Mouse (Mus musculus): Measurements from ENCODE around the gene Hist1h3h. TPM values are rescaled to one million over a fixed set of nuclear protein-coding genes. Genes with fewer than 3 reads are reported as not detected.
A peak's percentile ranks its signal among the peaks of the same experiment; 100 is the strongest.
"Not testable (repeated sequence)": the region's sequence is repeated elsewhere in the genome, so short reads cannot be mapped to it uniquely, and the experiment has no call there.

The Hist1h3h gene
- polyA plus RNA-seq, 1 experiment from 2014 or later = 16.8 TPM

- peak overlapping the region; percentile 98 for H3K27ac ChIP-seq (ENCODE audit: low read depth, low read length)
- peak overlapping the region; percentile 63 for H3K4me2 ChIP-seq (ENCODE audit: low read depth, low read length, severe bottlenecking)
- H3K9ac ChIP-seq (ENCODE audit: low read length) = peak overlapping the region; percentile 78
- H3K4me3 ChIP-seq (ENCODE audit: low read depth, low read length) = peak overlapping the region; percentile 44
- H3K27me3 ChIP-seq (ENCODE audit: control insufficient read depth, insufficient read depth, low read length) = no peaks in the 10 kb centered on the region
- ATAC-seq (replicated peaks; ENCODE audit: low FRiP score) (no peak), DNase-seq (ENCODE audit: low spot score) (peak; percentile 66)
- H3K36me3 ChIP-seq (ENCODE audit: control insufficient read depth, insufficient read depth, low read length) = no peaks in the 10 kb centered on the region
- no peaks in the 10 kb centered on the region; the same call in 1 of the 2 replicates for H3K4me1 ChIP-seq (replicated peaks; ENCODE audit: control insufficient read depth, insufficient read depth, low read length)
- no peaks in the 10 kb centered on the region for H3K9me3 ChIP-seq (ENCODE audit: control insufficient read depth, low read length)
- WGBS = 2% methylated on average over 21 of the region's 22 CpGs
These were observed 2.2 kb upstream of the Hist1h3h start for GRCm38 (mm10) chr13:21715131-21715863.

- Histone ChIP-seq H3K27ac (ENCODE audit: low read depth, low read length) (peak within 1 kb of the TSS; percentile 98), H3K4me3 (ENCODE audit: low read depth, low read length) (peak within 1 kb of the TSS; percentile 44), H3K9ac (ENCODE audit: low read length) (peak within 1 kb of the TSS; percentile 79), H3K4me2 (ENCODE audit: low read depth, low read length, severe bottlenecking) (peak within 1 kb of the TSS; percentile 84)
- peak; percentile 94 for ATAC-seq (replicated peaks; ENCODE audit: low FRiP score)
- not testable (repeated sequence) for H3K27me3 ChIP-seq (ENCODE audit: control insufficient read depth, insufficient read depth, low read length); H3K36me3 ChIP-seq (ENCODE audit: control insufficient read depth, insufficient read depth, low read length); H3K4me1 ChIP-seq (replicated peaks; ENCODE audit: control insufficient read depth, insufficient read depth, low read length); H3K9me3 ChIP-seq (ENCODE audit: control insufficient read depth, low read length)
- WGBS = 0% methylated on average over 29 of the region's 50 CpGs
- peak; percentile 87 for DNase-seq (ENCODE audit: low spot score)
These were observed 1.5 kb upstream of the Hist1h3h start, which contains the start of the genes Hist1h2bl and Hist1h2ai for GRCm38 (mm10) chr13:21715864-21716539. Gene Hist1h2bl (minus strand): TSS chr13:21716143. Gene Hist1h2ai (plus strand): TSS chr13:21716422.

- H3K27ac ChIP-seq (ENCODE audit: low read depth, low read length) = peak overlapping the region; percentile 98
- peak overlapping the region; percentile 84 for H3K4me2 ChIP-seq (ENCODE audit: low read depth, low read length, severe bottlenecking)
- H3K4me3 ChIP-seq (ENCODE audit: low read depth, low read length) = peak overlapping the region; percentile 44
- peak; percentile 13 for ATAC-seq (replicated peaks; ENCODE audit: low FRiP score)
- peak overlapping the region; percentile 79 for H3K9ac ChIP-seq (ENCODE audit: low read length)
- DNase-seq (ENCODE audit: low spot score) = peak; percentile 70
- not testable (repeated sequence) for H3K9me3 ChIP-seq (ENCODE audit: control insufficient read depth, low read length); H3K4me1 ChIP-seq (replicated peaks; ENCODE audit: control insufficient read depth, insufficient read depth, low read length); H3K27me3 ChIP-seq (ENCODE audit: control insufficient read depth, insufficient read depth, low read length); H3K36me3 ChIP-seq (ENCODE audit: control insufficient read depth, insufficient read depth, low read length)
- WGBS = under 1% methylated on average over 9 of the region's 38 CpGs
These were observed 693 bp upstream of the Hist1h3h start for GRCm38 (mm10) chr13:21716540-21717391.

- no peaks in the 10 kb centered on the region; the same call in 1 of the 2 replicates for H3K4me1 ChIP-seq (replicated peaks; ENCODE audit: control insufficient read depth, insufficient read depth, low read length)
- 51% methylated on average over 4 of the region's 4 CpGs for WGBS
- peak; percentile 55 for DNase-seq (ENCODE audit: low spot score)
These were observed 1.1 kb downstream of the Hist1h3h start for GRCm38 (mm10) chr13:21718381-21719080.

GRCm38 (mm10) chr13:21721107-21721756 lies 3.8 kb downstream of the Hist1h3h start:
- Histone ChIP-seq H3K4me2 (ENCODE audit: low read depth, low read length, severe bottlenecking) (peak overlapping the region; percentile 70), H3K9ac (ENCODE audit: low read length) (peak overlapping the region; percentile 79), H3K4me3 (ENCODE audit: low read depth, low read length) (peak overlapping the region; percentile 30), H3K27ac (ENCODE audit: low read depth, low read length) (peak overlapping the region; percentile 96)
- not testable (repeated sequence) for H3K36me3 ChIP-seq (ENCODE audit: control insufficient read depth, insufficient read depth, low read length); H3K9me3 ChIP-seq (ENCODE audit: control insufficient read depth, low read length); H3K27me3 ChIP-seq (ENCODE audit: control insufficient read depth, insufficient read depth, low read length); H3K4me1 ChIP-seq (replicated peaks; ENCODE audit: control insufficient read depth, insufficient read depth, low read length)
- 4% methylated on average over 17 of the region's 44 CpGs for WGBS
- DNase-seq (ENCODE audit: low spot score) (peak; percentile 64), ATAC-seq (replicated peaks; ENCODE audit: low FRiP score) (peak; percentile 14)

More at GRCm38 (mm10) chr13:21718381-21719080, 1.1 kb downstream of the Hist1h3h start:
- peak overlapping the region; percentile 74 for H3K4me2 ChIP-seq (ENCODE audit: low read depth, low read length, severe bottlenecking)
- peak overlapping the region; percentile 46 for H3K4me3 ChIP-seq (ENCODE audit: low read depth, low read length)
- H3K27me3 ChIP-seq (ENCODE audit: control insufficient read depth, insufficient read depth, low read length) = no peaks in the 10 kb centered on the region
- no peaks in the 10 kb centered on the region for H3K36me3 ChIP-seq (ENCODE audit: control insufficient read depth, insufficient read depth, low read length)
- H3K27ac ChIP-seq (ENCODE audit: low read depth, low read length) = peak overlapping the region; percentile 94
- ATAC-seq (replicated peaks; ENCODE audit: low FRiP score) = no peak
- no peaks in the 10 kb centered on the region for H3K9me3 ChIP-seq (ENCODE audit: control insufficient read depth, low read length)
- H3K9ac ChIP-seq (ENCODE audit: low read length) = peak overlapping the region; percentile 78

GRCm38 (mm10) chr13:21721757-21722372 lies 4.4 kb downstream of the Hist1h3h start, which contains the start of gene Hist1h2bm:
Gene Hist1h2bm (plus strand): TSS chr13:21722044.
- WGBS = 1% methylated on average over 37 of the region's 37 CpGs
- ATAC-seq (replicated peaks; ENCODE audit: low FRiP score) (peak; percentile 95), DNase-seq (ENCODE audit: low spot score) (peak; percentile 85)
- not testable (repeated sequence) for H3K27me3 ChIP-seq (ENCODE audit: control insufficient read depth, insufficient read depth, low read length); H3K36me3 ChIP-seq (ENCODE audit: control insufficient read depth, insufficient read depth, low read length); H3K9me3 ChIP-seq (ENCODE audit: control insufficient read depth, low read length); H3K4me1 ChIP-seq (replicated peaks; ENCODE audit: control insufficient read depth, insufficient read depth, low read length)
- Histone ChIP-seq H3K4me2 (ENCODE audit: low read depth, low read length, severe bottlenecking) (peak within 1 kb of the TSS; percentile 70), H3K4me3 (ENCODE audit: low read depth, low read length) (peak within 1 kb of the TSS; percentile 30), H3K27ac (ENCODE audit: low read depth, low read length) (peak within 1 kb of the TSS; percentile 96), H3K9ac (ENCODE audit: low read length) (peak within 1 kb of the TSS; percentile 79)

- peak overlapping the region; percentile 96 for H3K27ac ChIP-seq (ENCODE audit: low read depth, low read length)
- H3K4me2 ChIP-seq (ENCODE audit: low read depth, low read length, severe bottlenecking) = peak overlapping the region; percentile 46
- no peaks in the 10 kb centered on the region for H3K9me3 ChIP-seq (ENCODE audit: control insufficient read depth, low read length)
- H3K9ac ChIP-seq (ENCODE audit: low read length) = peak overlapping the region; percentile 69
- 3% methylated on average over 11 of the region's 11 CpGs for WGBS
- H3K36me3 ChIP-seq (ENCODE audit: control insufficient read depth, insufficient read depth, low read length) = no peaks in the 10 kb centered on the region
- H3K4me1 ChIP-seq (replicated peaks; ENCODE audit: control insufficient read depth, insufficient read depth, low read length) = peaks cover under 1% of the 10 kb centered on the region; the same call in 1 of the 2 replicates
- DNase-seq (ENCODE audit: low spot score) (peak; percentile 60), ATAC-seq (replicated peaks; ENCODE audit: low FRiP score) (peak; percentile 28)
- no peaks in the 10 kb centered on the region for H3K27me3 ChIP-seq (ENCODE audit: control insufficient read depth, insufficient read depth, low read length)
- H3K4me3 ChIP-seq (ENCODE audit: low read depth, low read length) = peak overlapping the region; percentile 27
These were observed 5.0 kb downstream of the Hist1h3h start for GRCm38 (mm10) chr13:21722373-21722925.

Data from forebrain, embryonic 11.5 days (tissue).